Mouse (Mus musculus): ENCODE measurements around the gene Adck1.

DNA sequence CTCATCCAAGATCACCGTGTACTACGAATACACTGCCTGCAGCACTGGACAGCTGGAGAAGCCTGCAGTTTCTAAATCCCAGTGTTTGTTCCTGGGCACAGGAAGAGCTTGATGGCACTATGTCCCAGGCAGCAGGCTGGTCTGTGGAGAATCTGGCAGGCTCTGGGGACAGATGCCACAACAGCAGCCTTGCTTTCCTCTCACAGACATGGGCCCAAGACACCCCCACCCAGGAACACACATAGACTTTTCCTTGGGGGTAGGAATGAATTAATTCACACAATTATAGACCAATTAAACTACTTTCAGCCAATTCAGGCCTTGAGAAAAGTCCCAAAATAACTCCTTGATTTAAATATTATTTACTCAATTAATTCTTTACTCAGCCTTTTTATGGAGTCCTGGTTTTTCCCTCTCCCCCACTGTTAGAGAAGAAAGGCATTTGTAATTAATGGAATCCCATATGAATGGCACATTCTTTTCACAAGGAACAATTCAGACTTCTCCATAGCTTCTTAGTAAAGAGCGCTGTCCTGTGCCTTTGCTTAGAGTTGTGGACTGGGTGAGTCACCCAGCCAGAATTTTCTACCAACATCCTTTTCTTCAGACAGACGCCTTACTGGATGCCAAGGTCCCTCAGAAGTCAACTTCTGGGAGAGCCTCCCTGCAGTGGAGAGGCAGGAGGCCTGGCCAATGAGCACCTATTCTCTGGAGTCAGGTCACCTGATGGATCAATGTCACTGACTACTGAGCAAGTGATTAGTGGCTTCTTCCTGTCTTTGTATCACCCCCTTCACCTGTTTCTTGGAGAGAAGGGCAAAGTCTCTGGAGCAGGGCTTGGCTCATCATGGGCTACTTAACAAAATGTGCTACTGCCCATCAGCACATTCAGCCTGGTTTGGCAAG lies 90.6 kb downstream of the Adck1 start:
- no peak for TF ChIP-seq CTCF (conservative IDR thresholded peaks at IDR 0.05; ENCODE audit: low read length)
- no peak for TF ChIP-seq NANOG (IDR thresholded peaks at IDR 0.05; ENCODE audit: borderline replicate concordance, low read length)
- no peak for TF ChIP-seq POU5F1 (IDR thresholded peaks at IDR 0.05; ENCODE audit: borderline replicate concordance, low read length)

All from E14TG2a.4 (cell line).